Mouse (Mus musculus) MEL-GATA-1-ER (cell line): Measurements from ENCODE around the gene Ern1.
"Not testable (repeated sequence)": the region's sequence is repeated elsewhere in the genome, so short reads cannot be mapped to it uniquely, and the experiment has no call there.

Experiments used
- DNase-seq: peaks from one replicate; pipeline ENCODE4 v3.0.0-alpha.2; 2012; ENCODE audit warnings: low read depth; ENCODE audit errors: extremely low read depth

The Ern1 gene

DNA sequence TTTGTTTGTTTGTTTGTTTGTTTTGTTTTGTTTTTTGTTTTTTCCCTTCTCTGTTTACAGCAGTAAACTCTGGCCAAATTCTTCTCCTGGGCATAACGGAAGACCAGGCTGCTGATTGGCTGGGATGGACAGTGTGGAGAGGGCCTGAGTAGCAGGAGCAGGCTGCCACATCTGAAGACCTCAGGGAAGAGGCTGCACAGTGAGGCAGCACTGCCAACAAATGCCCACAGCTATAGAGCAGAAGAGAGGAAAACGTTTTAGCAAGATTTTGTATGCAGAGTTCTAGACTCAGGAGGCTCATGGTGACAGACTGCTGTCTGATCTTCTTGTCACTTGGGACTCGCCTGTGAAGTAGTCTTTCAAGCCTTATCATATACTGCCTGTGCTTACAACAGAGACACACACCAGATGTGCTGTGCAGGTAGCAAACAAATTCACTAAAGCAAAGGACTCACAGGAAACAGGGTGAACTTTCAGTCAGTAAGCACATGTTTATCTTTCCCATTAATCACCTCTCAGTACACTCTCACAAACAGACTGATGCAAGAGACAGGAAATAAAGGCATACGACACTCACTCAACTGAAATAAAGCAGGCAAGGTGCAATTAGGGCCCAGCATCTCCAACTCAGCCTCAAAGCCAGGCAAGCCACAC lies 49.0 kb downstream of the Ern1 start:
- peak; percentile 37 for DNase-seq

DNA sequence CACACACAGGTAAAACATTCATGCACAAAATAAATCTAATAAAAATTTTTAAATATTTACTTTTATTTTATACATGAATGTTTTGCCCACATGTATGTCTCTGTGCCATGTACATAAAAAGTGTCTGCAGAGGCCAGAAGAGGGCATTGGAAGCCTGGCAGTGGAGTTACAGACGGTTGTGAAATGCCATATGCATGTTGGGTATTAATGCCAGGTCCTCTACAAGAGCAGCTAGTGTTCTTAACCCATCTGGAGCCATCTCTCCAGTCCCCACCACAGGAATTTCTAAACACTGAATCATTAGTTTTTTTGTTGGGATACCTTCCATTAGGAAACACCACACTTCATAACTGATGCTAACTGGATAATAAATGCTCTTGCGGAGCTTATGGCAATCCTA lies 50.1 kb downstream of the Ern1 start:
- no peak for DNase-seq

DNA sequence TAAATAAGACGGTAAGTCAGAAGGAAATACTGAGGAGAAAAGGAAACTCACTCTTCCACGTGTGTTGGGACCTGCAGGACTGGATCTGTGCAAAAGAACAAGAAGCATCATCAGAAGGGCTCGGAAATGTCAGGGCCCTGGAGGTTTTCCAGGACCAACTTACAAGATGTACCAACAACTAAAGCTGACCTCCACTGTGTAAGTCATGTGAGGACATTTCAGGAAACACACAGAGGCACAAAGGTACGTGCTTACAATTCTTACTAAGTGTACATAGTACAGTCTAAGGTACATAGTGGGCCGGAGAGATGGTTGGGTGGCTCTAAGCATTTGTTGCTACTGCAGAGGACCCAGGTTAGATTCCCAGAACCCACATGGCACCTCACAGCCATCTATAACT lies 50.6 kb downstream of the Ern1 start:
- DNase-seq: no peak

- DNase-seq: no peak
Measured at GRCm38 (mm10) chr11:106430392-106430791, 57.3 kb downstream of the Ern1 start.

DNA sequence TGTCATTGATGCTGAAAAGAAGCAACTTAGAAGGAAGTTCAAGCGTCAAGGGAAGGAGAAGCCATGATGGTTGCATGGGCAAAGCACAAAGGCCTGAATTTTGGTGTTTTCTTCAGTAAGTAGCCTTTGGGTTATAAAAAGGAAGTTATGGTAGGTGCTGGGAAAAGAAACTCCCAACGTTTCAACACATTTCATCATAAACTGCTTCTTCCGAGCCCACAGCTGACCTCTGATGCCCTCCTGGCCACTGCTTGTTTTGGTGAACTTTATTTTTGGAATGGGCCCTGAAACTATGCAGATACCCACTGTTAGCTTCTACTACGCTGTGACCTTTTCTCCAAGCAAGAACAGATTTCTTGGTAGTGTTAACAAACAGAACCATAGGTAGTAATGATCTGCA lies 58.0 kb downstream of the Ern1 start:
- no peak for DNase-seq

DNA sequence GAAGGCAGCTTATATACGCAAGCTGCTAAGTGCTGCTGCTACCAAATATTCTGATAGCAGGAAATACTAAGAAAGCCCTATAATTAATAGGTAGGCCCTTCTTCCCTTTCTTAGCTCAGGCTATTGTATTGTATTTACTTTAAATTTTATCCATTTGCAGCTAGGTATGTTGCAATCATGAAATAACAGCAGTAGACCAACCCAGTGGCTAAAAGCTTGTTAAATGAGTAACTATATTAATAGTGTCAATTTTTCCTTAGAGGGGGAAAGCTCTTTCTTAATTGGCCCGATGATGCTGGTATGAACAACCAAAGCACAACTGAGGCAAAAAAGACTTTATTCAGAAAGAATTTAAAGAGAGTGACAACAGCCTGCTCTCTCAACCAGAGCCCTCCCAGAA lies 59.1 kb downstream of the Ern1 start:
- DNase-seq: no peak

- peak; percentile 78 for DNase-seq
Measured at GRCm38 (mm10) chr11:106428106-106428505, 59.5 kb downstream of the Ern1 start.

DNA sequence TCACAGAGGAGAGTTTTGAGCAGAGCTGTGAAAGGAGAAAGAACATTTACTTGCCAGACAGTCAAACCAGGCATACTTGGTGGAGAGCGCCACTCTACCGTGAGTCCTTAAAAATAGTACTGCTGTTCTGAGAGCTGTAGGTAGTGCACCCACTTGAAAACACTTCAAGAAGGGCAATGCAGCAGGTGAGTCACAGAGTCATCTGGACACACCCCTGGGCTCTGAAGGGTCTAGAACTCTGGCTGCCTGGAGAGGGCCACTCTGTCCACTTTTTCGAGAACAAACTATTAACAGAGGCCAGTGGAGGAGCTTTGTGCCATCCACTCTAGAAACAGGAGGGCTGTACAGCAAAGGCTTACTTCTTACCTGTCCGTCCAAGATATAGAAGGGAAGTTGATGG lies 61.2 kb downstream of the Ern1 start:
- no peak for DNase-seq

- DNase-seq: no peak
Measured at GRCm38 (mm10) chr11:106425201-106425600, 62.5 kb downstream of the Ern1 start.

DNA sequence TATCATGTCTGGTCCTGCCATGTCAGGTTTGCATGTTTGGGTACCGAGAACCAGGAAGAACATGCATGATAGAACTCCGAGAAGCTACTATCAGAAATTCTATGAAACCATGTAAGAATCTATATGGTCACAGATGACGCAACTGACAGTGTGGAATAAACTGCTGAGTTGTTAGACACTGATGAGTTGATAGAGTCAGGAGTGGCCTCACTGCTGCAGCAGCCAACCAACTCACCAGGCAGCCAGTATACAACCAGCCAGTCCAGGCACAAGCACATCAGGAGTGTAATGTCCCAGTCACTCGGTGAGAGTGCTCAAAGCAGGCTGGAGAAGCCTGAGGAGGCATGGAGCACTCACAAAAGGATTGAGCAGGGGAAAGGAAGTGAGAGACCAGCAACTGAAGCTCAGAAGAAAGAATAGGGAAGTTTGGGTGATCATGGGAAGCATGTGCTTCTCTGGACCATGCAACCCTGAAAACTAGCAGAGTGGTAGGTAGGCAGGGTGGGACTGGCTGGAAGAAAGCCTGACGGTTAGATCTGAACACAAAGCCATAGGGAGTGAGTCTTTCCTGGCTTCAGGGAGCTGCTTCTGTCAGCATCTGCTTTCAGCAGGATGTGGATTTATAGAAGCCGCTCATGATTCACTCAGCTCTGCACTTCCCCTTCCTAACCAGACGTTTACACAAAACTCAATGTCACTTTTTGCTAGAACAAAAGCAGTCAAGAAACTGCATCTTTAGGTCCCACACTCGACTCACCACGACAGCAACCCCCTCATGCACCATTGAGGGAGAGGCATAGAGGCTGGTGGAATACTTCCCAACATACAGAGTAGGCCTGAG lies 68.2 kb downstream of the Ern1 start:
- DNase-seq: no peak

- peak; percentile 74 for DNase-seq
Measured at GRCm38 (mm10) chr11:106418622-106419196, 68.9 kb downstream of the Ern1 start.

DNA sequence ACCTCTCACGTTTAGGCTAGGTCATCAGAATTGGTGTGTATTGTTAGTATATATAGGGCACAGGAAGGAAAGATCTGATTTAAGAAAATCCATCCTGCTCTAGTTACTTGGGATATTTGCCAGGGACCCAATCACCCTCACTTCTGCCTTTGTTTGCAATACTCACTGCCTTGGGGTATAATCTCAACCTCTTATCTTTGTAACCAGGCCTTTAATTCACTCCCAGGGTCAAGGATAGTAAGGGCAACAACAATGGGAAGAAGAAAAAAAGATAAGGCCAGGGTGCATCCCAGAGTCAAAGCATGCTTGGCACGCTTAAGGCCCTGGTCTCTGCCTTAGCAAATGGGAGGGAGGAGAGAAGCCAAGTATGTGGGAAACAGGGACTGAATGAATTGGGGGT lies 69.8 kb downstream of the Ern1 start:
- DNase-seq: no peak

- no peak for DNase-seq
Measured at GRCm38 (mm10) chr11:106416331-106416730, 71.3 kb downstream of the Ern1 start.

DNA sequence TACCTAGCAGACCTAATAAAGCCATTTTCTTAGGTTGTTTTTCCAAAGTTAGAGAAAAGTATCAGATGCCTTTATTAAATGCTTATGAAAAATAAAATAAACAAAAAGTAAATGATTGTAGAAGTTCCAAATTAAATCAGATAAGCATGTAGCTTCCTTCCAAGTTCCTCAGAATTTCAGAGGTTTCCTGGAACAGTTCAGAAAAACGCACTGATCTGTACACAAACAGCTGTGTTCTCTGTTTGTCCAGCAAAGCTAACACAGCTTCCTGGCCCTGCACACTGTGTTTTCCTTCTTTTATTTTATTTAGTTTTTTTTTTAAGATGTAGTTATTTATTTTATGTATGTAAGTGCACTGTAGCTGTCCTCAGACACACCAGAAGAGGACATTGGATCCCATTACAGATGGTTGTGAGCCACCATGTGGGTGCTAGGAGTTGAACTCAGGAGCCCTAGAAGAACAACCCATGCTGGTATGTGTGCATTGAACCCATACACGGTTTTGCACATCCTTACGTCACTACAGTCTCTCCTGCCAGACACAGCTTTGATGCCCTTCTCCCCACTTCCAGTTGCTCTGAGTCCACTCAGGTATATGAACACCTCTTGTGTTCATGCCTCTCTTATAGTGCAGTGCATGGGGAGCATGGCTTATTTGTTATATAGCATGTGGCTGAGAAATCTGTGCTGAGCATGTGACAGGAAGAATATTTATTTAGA lies 74.9 kb downstream of the Ern1 start:
- DNase-seq: no peak

- DNase-seq: no peak
Measured at GRCm38 (mm10) chr11:106411157-106411556, 76.5 kb downstream of the Ern1 start.

DNA sequence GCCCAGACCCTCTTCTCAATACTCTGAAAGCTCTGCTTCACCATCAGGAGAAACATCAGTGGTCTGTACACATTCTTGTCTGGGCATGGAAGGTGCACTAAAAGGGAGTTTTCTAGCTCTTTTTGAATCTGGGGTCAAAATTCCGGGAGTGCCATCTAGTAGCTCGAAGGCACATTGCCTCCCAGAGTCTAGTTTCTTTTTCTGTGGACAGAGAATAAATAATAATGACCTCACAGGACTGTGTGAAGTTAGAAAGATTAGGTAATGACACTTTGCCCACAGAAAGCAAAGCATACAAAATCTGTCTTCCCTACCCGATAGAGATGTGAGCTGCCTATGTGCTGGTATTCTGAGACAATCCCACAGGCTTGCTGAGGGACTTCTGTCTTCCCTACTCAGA lies 77.1 kb downstream of the Ern1 start:
- no peak for DNase-seq

DNA sequence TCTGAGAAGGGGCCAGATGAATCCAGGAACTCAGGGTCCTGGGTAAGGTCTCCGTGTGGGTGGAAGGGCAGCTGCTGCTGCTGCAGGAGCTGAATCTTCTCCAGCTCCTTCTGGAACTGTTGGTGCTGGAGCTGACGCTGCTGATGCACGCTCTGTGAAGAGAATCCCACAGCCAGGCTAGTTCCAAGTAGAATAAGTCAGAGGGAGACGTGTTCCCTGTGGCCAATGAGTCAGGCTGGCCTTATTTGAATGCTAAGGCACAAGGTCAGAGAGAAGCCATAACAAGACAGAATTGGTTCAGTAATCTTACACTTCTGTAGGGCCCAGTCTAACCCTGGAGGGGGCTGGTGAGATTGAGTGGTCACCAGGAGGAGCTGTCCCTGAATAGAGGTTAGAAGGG lies 77.6 kb downstream of the Ern1 start:
- no peak for DNase-seq

- no peak for DNase-seq
Measured at GRCm38 (mm10) chr11:106398481-106398880, 89.2 kb downstream of the Ern1 start.

DNA sequence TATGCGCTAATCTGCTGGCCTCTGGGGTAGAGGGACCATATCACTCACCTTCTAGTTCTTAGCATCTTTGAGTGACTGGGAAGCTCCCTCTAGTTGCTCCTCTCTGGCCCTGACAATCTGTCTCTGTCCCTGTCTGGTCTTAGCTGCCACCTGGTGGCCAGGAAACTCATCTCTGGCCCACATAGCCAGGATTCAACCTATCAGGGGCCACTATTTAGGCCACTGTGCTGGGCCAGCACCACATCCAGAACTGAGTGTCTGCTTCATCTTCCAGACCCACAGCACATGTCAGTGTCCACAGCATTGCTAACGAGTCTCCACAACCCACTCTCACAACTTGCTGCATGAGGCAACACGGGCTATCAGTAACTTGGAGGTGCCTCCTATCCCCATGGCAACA lies 90.0 kb downstream of the Ern1 start:
- DNase-seq: no peak

DNA sequence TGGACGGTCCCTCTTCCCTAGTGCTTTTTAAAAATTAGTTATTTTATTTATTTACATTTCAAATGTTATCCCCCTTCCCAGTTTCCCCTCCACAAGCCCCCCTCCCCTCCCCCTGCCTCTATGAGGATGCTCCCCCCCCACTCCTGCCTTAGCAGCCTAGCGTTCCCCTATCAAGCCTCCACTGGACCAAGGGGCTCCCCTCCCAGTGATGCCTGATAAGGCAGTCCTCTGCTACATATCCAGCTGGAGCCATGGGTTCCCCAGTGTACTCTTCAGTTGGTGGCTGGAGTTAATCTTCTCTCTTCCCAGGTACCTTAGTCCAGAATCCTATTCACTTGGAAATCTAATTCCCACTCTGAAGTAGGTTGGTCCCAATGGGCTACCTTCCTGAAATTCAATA lies 93.6 kb downstream of the Ern1 start:
- not testable (repeated sequence) for DNase-seq

- DNase-seq: no peak
Measured at GRCm38 (mm10) chr11:106393331-106393616, 94.4 kb downstream of the Ern1 start.
